Mouse (Mus musculus) stomach, postnatal 0 days (tissue): ENCODE measurements around the gene Rtraf. TPM values are rescaled to one million over a fixed set of nuclear protein-coding genes. Genes with fewer than 3 reads are reported as not detected.
"Not testable (repeated sequence)": the region's sequence is repeated elsewhere in the genome, so short reads cannot be mapped to it uniquely, and the experiment has no call there.

Experiments used
- ATAC-seq: fragments of 200-750 bp; cut with Nextera tagmentation; 2 replicates; pipeline ENCODE4 v1.8.0; 2017; ENCODE audit not compliant: low FRiP score, low TSS enrichment
- DNase-seq: peaks from one replicate; pipeline ENCODE4 v3.0.0-alpha.2; 2016; ENCODE audit warnings: low spot score
- H3K27ac ChIP-seq: fragments of 300-500 bp; sonication (generic); replicated peaks from 2 replicates; pipeline ENCODE4 v1.5.1; 2014; ENCODE audit warnings: mild to moderate bottlenecking, control low read depth
- H3K27me3 ChIP-seq: fragments of 300-500 bp; sonication (generic); 2 replicates; pipeline ENCODE4 v1.6.1; 2014; ENCODE audit warnings: low read length; ENCODE audit not compliant: control insufficient read depth, insufficient read depth
- H3K36me3 ChIP-seq: fragments of 300-500 bp; sonication (generic); 2 replicates; pipeline ENCODE4 v1.6.1; 2014; ENCODE audit warnings: low read length, mixed read lengths; ENCODE audit not compliant: control insufficient read depth, insufficient read depth
- H3K4me1 ChIP-seq: fragments of 300-500 bp; sonication (generic); replicated peaks from 2 replicates; pipeline ENCODE4 v1.6.1; 2014; ENCODE audit warnings: antibody characterized with exemption; ENCODE audit not compliant: control insufficient read depth, insufficient read depth
- H3K4me2 ChIP-seq: fragments of 300-500 bp; sonication (generic); replicated peaks from 2 replicates; pipeline ENCODE4 v1.6.1; 2014; ENCODE audit warnings: low read depth, mild to moderate bottlenecking, control low read depth, moderate library complexity
- H3K4me3 ChIP-seq: fragments of 300-500 bp; sonication (generic); 2 replicates; pipeline ENCODE4 v1.5.1; 2014; ENCODE audit warnings: low read depth, low read length, control low read depth
- H3K9ac ChIP-seq: fragments of 300-500 bp; sonication (generic); 2 replicates; pipeline ENCODE4 v1.6.1; 2014; ENCODE audit warnings: mild to moderate bottlenecking, low read length, control low read depth, mixed read lengths
- H3K9me3 ChIP-seq: fragments of 300-500 bp; sonication (generic); 2 replicates; pipeline ENCODE4 v1.6.1; 2016; ENCODE audit warnings: low read length; ENCODE audit not compliant: control insufficient read depth
- CTCF ChIP-seq: IDR thresholded peaks from 2 replicates; pipeline ENCODE4 v1.5.1; 2016; ENCODE audit warnings: antibody characterized with exemption, low read depth, mild to moderate bottlenecking, moderate library complexity
- EP300 ChIP-seq: optimal IDR thresholded peaks from 2 replicates; pipeline ENCODE3; 2016; ENCODE audit warnings: antibody characterized with exemption
- WGBS: fragments of 180-500 bp; shearing (Covaris S2); extraction: QIAGEN DNeasy Blood & Tissue Kit; methylation state at CpG from one replicate; pipeline ENCODE4 v1.1.7; 2014; 5-methylcytosine and 5-hydroxymethylcytosine counted together
- polyA plus RNA-seq: library from polyadenylated mRNA; unstranded; fragments of >200 nt; fragmentation: Nextera tagmentation; extraction: Ambion mirVana; gene quantifications from 2 replicates; pipeline ENCODE4 v1.2.1, GENCODE M21; 2015

The Rtraf gene
- 157 TPM in 2 replicates for polyA plus RNA-seq

- Histone ChIP-seq H3K9ac (peak within 1 kb of the TSS; percentile 91), H3K4me3 (peak within 1 kb of the TSS; percentile 90), H3K4me2 (peak within 1 kb of the TSS; percentile 65), H3K27ac (peak within 1 kb of the TSS; percentile 84), H3K9me3 (no peaks in the 10 kb centered on the region), H3K4me1 (no peaks in the 10 kb centered on the region), H3K27me3 (no peaks in the 10 kb centered on the region), H3K36me3 (no peaks in the 10 kb centered on the region)
- DNase-seq (peak; percentile 94), ATAC-seq (peak; percentile 100)
- under 1% methylated on average over 66 of the region's 80 CpGs for WGBS
- TF ChIP-seq CTCF: no peak
- no peak for TF ChIP-seq EP300
These were observed at the start of gene Rtraf for GRCm38 (mm10) chr14:19823321-19824142. Gene Rtraf (minus strand): TSS chr14:19823824.

GRCm38 (mm10) chr14:19867286-19867935, 43.8 kb upstream of the Rtraf start:
- TF ChIP-seq CTCF: no peak
- 62% methylated on average over 5 of the region's 5 CpGs for WGBS

GRCm38 (mm10) chr14:19865121-19865520, 41.5 kb upstream of the Rtraf start:
- not testable (repeated sequence) for ATAC-seq

More at GRCm38 (mm10) chr14:19867286-19867935, 43.8 kb upstream of the Rtraf start:
- Histone ChIP-seq H3K9me3 (no peaks in the 10 kb centered on the region), H3K27ac (no peak overlapping the region), H3K4me2 (no peak overlapping the region), H3K9ac (no peak overlapping the region), H3K4me1 (no peaks in the 10 kb centered on the region), H3K36me3 (no peaks in the 10 kb centered on the region), H3K4me3 (no peak overlapping the region), H3K27me3 (no peaks in the 10 kb centered on the region)
- DNase-seq (no peak), ATAC-seq (no peak)

GRCm38 (mm10) chr14:19861311-19862080, 37.9 kb upstream of the Rtraf start:
- Histone ChIP-seq H3K9me3 (no peaks in the 10 kb centered on the region), H3K4me1 (no peaks in the 10 kb centered on the region), H3K36me3 (no peaks in the 10 kb centered on the region), H3K4me2 (no peak overlapping the region), H3K27ac (no peak overlapping the region), H3K4me3 (no peak overlapping the region), H3K27me3 (no peaks in the 10 kb centered on the region), H3K9ac (no peak overlapping the region)
- 82% methylated on average over 8 of the region's 8 CpGs for WGBS
- TF ChIP-seq CTCF: peak; percentile 24
- no peak for TF ChIP-seq EP300
- ATAC-seq (no peak), DNase-seq (no peak)

More at GRCm38 (mm10) chr14:19865121-19865520, 41.5 kb upstream of the Rtraf start:
- H3K4me2 ChIP-seq, DNase-seq, H3K36me3 ChIP-seq, H3K9ac ChIP-seq, H3K4me1 ChIP-seq, H3K27ac ChIP-seq, H3K9me3 ChIP-seq, H3K27me3 ChIP-seq, H3K4me3 ChIP-seq: not testable (repeated sequence)
- 78% methylated on average over 8 of the region's 9 CpGs for whole genome bisulfite sequencing

GRCm38 (mm10) chr14:19860281-19860680, 36.7 kb upstream of the Rtraf start:
- Histone ChIP-seq H3K27ac (no peak overlapping the region), H3K4me3 (no peak overlapping the region), H3K27me3 (no peaks in the 10 kb centered on the region), H3K9ac (no peak overlapping the region), H3K4me2 (no peak overlapping the region), H3K4me1 (no peaks in the 10 kb centered on the region), H3K9me3 (no peaks in the 10 kb centered on the region), H3K36me3 (no peaks in the 10 kb centered on the region)
- 92% methylated on average over 4 of the region's 4 CpGs for WGBS
- DNase-seq: no peak
- ATAC-seq: no peak
- TF ChIP-seq CTCF (no peak), EP300 (no peak)
